Mouse (Mus musculus) midbrain, embryonic 11.5 days (tissue): Measurements from ENCODE around the gene Myb. TPM values are rescaled to one million over a fixed set of nuclear protein-coding genes. Genes with fewer than 3 reads are reported as not detected.
A peak's percentile ranks its signal among the peaks of the same experiment; 100 is the strongest.

ENCODE experiments used
- ATAC-seq: fragments of 200-750 bp; cut with Nextera tagmentation; 2 replicates; pipeline ENCODE4 v1.8.0; 2017; ENCODE audit warnings: moderate TSS enrichment, moderate library complexity; ENCODE audit not compliant: low FRiP score
- DNase-seq: peaks from one replicate; pipeline ENCODE4 v3.0.0; 2015; ENCODE audit warnings: low spot score; ENCODE audit errors: missing footprints
- H3K27ac ChIP-seq: fragments of 300-500 bp; sonication (generic); 2 replicates; pipeline ENCODE4 v1.5.1; 2014; ENCODE audit warnings: low read depth, low read length
- H3K27me3 ChIP-seq: fragments of 300-500 bp; sonication (generic); 2 replicates; pipeline ENCODE4 v1.6.1; 2014; ENCODE audit warnings: mild to moderate bottlenecking, low read length, moderate library complexity, mixed read lengths; ENCODE audit not compliant: control insufficient read depth, insufficient read depth
- H3K36me3 ChIP-seq: fragments of 300-500 bp; sonication (generic); 2 replicates; pipeline ENCODE4 v1.6.1; 2014; ENCODE audit warnings: mild to moderate bottlenecking, low read length, moderate library complexity, mixed read lengths; ENCODE audit not compliant: control insufficient read depth, insufficient read depth
- H3K4me1 ChIP-seq: fragments of 300-500 bp; sonication (generic); 2 replicates; pipeline ENCODE4 v1.6.1; 2014; ENCODE audit warnings: low read length; ENCODE audit not compliant: control insufficient read depth, insufficient read depth
- H3K4me2 ChIP-seq: fragments of 300-500 bp; sonication (generic); 2 replicates; pipeline ENCODE4 v1.6.1; 2014; ENCODE audit warnings: mild to moderate bottlenecking, moderate library complexity
- H3K4me3 ChIP-seq: fragments of 300-500 bp; sonication (generic); 2 replicates; pipeline ENCODE4 v1.5.1; 2014; ENCODE audit warnings: low read depth, low read length
- H3K9ac ChIP-seq: fragments of 300-500 bp; sonication (generic); 2 replicates; pipeline ENCODE4 v1.6.1; 2014; ENCODE audit warnings: low read length
- H3K9me3 ChIP-seq: fragments of 300-500 bp; sonication (generic); 2 replicates; pipeline ENCODE4 v1.6.1; 2016; ENCODE audit warnings: low read length; ENCODE audit not compliant: control insufficient read depth
- whole genome bisulfite sequencing: fragments of 180-500 bp; shearing (Covaris S2); extraction: QIAGEN DNeasy Blood & Tissue Kit; methylation state at CpG from one replicate; pipeline ENCODE4 v1.1.7; 2014; 5-methylcytosine and 5-hydroxymethylcytosine counted together
- polyA plus RNA-seq: library from polyadenylated mRNA; unstranded; fragments of >200 nt; fragmentation: Nextera tagmentation; extraction: Ambion mirVana; gene quantifications from 2 replicates; pipeline ENCODE4 v1.2.1, GENCODE M21; 2014

Gene Myb
- polyA plus RNA-seq, 1 experiment from 2014 or later, result 8.5 TPM

DNA sequence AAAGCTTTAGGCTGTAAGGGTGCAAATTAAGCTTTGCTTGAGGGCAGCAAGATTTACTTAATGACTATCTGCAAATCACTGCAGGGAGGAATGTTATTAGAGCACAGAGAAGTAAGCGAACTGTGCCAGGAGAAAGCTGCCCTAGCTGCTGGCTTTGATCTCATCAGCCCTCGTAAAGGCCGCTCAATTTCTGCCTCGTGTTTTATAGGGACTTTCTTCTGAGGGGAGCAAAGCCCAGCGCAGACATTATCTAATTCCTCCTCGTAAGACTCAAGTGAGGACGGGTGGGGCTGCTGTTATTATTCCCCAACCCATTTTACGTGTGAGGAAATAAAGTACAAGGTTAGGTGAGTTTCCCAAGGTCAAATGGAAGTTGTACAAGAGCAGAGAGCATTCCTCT, 34.8 kb upstream of the Myb start:
- DNase-seq (peak; percentile 35), ATAC-seq (no peak)
- Histone ChIP-seq H3K36me3 (no peaks in the 10 kb centered on the region), H3K4me1 (peaks cover 5% of the 10 kb centered on the region; the same call in 1 of the 2 replicates), H3K4me3 (no peak overlapping the region), H3K4me2 (no peak overlapping the region), H3K27me3 (no peaks in the 10 kb centered on the region), H3K27ac (no peak overlapping the region), H3K9ac (no peak overlapping the region), H3K9me3 (no peaks in the 10 kb centered on the region)
- WGBS, result 69% methylated on average over 8 of the region's 8 CpGs

DNA sequence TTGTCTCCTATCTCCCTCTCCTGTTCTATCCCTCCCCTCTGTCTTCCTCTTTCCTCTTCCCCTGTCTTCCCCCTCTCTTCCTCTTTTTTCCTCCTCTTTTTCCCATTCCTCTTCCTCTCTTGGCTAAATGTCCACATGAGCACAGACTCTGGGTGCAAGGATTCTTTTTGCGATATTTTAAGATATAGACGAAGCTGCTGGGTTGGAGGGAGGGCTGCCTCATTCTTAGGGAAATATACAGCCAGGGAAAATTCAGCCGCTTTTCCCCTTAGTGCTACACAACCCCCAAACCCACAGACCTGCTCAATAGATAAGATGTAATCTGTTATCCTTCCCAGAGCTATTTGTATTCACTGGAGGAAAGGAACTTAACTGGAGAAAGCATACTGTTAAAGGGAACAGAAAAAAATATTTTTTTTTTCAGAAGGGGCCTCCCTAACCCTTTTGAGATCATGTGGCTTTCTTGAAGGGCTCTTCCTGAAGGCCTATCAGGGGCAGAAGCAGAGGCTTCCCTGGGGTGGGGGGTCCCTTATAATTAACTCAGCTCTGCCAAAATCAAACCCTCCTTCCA, 33.2 kb upstream of the Myb start:
- Histone ChIP-seq H3K36me3 (no peaks in the 10 kb centered on the region), H3K4me1 (peaks cover 5% of the 10 kb centered on the region; the same call in 1 of the 2 replicates), H3K27me3 (no peaks in the 10 kb centered on the region), H3K4me2 (no peak overlapping the region), H3K9ac (no peak overlapping the region), H3K27ac (no peak overlapping the region), H3K9me3 (no peaks in the 10 kb centered on the region), H3K4me3 (no peak overlapping the region)
- DNase-seq (peak; percentile 75), ATAC-seq (no peak)
- WGBS, result 49% methylated on average over 3 of the region's 3 CpGs

DNA sequence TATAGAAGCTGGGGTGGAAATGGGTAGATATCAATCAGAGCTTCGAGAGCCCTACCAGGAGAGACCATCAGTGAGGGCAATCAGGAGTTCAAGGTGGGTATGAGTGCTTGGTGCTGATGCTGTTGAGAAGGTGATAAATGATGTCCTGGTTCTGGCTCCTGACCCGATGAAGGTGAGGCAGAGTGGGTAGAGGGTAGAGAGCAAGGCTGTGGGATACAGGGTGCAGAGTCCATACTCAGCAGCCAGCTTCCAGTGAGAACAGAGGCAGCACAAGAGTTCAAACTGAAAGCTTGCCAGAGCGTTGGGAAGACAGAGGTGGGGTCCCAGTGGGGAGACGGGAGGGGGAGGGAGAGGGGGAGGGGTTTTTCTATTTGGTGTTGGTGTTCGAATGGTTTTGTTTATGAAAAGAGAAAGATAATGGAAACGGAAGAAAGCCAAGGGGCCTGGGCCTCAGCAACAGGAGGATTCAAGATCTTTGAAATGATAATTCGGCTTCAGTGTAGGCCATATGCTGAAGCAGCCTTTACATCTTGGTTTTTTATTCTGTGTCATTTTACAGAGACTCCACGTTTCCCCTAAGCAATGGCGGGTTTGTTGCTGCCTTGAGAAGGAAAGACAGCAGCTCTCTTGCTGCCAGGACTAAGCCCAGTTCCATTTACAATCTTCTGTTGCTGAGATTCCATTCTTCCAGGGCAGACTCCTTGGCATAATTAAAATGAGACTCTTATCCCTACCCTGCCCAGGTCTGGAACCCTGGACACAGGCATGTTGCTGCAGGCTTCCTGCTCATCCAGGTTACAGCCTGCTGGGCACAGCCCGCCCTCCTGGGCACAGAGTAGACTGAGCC, 32.5 kb upstream of the Myb start:
- Histone ChIP-seq H3K9me3 (no peaks in the 10 kb centered on the region), H3K4me2 (no peak overlapping the region), H3K9ac (no peak overlapping the region), H3K27me3 (no peaks in the 10 kb centered on the region), H3K27ac (no peak overlapping the region), H3K4me3 (no peak overlapping the region), H3K36me3 (no peaks in the 10 kb centered on the region), H3K4me1 (peaks cover 5% of the 10 kb centered on the region; the same call in 1 of the 2 replicates)
- WGBS, result 33% methylated on average over 10 of the region's 10 CpGs
- ATAC-seq (no peak), DNase-seq (peak; percentile 83)

DNA sequence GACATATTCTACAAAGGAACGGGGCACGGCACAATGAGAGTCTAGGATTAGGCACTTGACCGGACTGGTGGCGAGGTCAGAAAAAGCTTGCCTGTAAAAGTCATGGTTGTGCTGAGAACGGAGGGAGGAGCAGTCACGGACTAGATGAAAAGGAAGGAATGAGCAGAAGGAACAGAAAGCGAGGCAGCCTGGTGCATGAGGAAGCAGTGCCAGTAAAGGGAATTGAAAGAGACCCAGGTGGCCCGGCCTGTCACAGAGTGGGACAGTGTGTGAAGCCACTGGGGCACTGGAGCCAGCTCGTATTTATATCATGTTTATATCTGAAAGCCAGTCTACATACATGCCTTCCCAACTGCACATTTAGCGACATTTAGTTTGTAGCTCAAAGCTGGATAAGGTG, 31.7 kb upstream of the Myb start:
- peaks cover 5% of the 10 kb centered on the region; the same call in 1 of the 2 replicates for H3K4me1 ChIP-seq
- ATAC-seq (no peak), DNase-seq (peak; percentile 33)
- no peak overlapping the region for H3K27ac ChIP-seq
- H3K36me3 ChIP-seq, result no peaks in the 10 kb centered on the region
- no peaks in the 10 kb centered on the region for H3K27me3 ChIP-seq
- no peak overlapping the region for H3K4me2 ChIP-seq
- H3K4me3 ChIP-seq, result no peak overlapping the region
- H3K9ac ChIP-seq, result no peak overlapping the region
- H3K9me3 ChIP-seq, result no peaks in the 10 kb centered on the region
- WGBS, result 78% methylated on average over 10 of the region's 10 CpGs

DNA sequence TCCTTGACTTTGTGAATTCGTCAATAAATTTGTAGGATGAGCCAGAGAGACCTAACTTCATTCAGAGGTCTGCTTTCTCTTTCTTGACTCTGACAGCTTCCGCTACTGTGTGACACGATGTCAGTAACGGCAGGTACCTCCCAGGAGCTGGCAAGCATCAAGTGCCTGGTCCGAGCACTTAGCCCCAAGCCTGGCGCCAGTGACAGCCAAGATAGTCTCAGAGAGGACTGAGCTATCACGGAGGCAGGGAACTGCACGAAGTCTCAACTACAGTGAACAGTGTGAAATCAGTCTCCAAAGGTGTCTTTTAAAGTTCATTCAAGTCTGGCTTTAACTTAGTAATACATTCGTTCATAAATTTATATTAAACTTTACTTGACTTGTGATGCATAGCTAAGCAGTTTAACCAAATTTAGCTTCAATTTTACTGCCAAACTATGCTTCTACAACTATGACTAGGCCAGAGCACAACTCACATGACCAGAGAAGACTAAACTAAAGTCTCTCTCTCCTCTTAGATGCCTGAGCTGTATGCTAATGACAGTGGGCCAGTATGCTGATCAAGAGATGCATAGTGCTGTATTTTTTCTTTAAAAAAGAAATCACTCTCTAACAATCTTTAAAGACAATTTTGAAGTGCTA, 29.1 kb upstream of the Myb start:
- WGBS, result 78% methylated on average over 9 of the region's 9 CpGs
- Histone ChIP-seq H3K27me3 (no peaks in the 10 kb centered on the region), H3K9me3 (no peaks in the 10 kb centered on the region), H3K36me3 (no peaks in the 10 kb centered on the region), H3K9ac (no peak overlapping the region), H3K4me3 (no peak overlapping the region), H3K27ac (no peak overlapping the region), H3K4me1 (peaks cover 5% of the 10 kb centered on the region; the same call in 1 of the 2 replicates), H3K4me2 (no peak overlapping the region)
- DNase-seq, result no peak
- ATAC-seq, result no peak

DNA sequence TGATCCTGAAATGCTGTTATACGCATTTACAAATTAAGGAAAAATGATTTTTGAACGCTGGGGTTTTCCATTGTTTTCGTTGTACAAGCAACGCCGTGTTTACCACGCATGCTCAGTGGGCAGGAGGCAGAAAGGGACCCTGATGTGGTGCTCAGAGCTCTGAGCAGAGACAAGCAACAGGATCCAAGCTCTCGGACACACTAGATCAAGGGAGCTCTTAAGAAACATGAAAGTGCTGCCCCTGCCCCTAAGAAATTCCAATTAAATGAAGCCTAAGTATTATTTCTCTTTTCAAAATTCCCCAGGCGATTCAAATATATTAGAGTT, 28.5 kb upstream of the Myb start:
- Histone ChIP-seq H3K27me3 (no peaks in the 10 kb centered on the region), H3K4me3 (0 out of 2 replicates have a peak overlapping the region, but pooled peaks have one; percentile 15), H3K36me3 (no peaks in the 10 kb centered on the region), H3K4me1 (peaks cover 5% of the 10 kb centered on the region; the same call in 1 of the 2 replicates), H3K27ac (no peak overlapping the region), H3K9me3 (no peaks in the 10 kb centered on the region), H3K9ac (peak overlapping the region; percentile 41; the same call in 1 of the 2 replicates), H3K4me2 (peak overlapping the region; percentile 44)
- no peak for ATAC-seq
- WGBS, result 23% methylated on average over 8 of the region's 8 CpGs
- no peak for DNase-seq

DNA sequence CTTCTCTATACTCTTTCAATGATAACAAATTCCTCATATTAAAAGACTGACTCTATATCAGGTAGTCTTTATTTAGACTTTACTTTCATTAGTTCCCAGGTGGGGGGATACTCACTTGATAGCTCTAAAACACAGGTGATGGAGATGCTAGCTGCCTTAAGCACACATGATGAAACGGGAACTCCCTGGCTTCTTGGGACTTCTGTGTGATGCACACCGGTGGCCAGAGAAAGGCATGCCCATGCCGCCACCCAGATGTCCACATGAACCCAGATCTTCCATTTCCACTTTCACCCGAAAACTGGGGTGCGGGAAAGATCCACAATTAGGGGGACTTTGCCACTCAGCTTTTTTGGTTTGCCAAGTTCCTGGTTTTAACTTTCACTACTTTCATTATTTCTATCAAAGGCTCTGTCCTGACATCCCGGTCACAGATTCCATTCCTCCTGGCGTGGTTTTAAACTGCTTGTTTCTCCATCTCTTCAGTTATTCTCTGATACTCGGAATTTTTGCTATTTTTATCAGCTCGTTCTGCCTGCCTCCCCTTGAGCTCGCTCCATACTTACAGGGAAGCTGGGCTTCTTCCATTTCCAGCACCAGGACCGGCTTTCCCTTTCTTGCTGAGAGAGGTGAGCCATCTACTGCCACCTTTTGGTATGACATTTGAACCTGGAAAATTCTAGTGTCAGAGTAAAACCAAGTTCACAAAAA, 27.9 kb upstream of the Myb start:
- Histone ChIP-seq H3K9me3 (no peaks in the 10 kb centered on the region), H3K9ac (peak overlapping the region; percentile 42; the same call in 1 of the 2 replicates), H3K4me1 (peaks cover 5% of the 10 kb centered on the region; the same call in 1 of the 2 replicates), H3K4me3 (0 out of 2 replicates have a peak overlapping the region, but pooled peaks have one; percentile 15), H3K27ac (no peak overlapping the region), H3K4me2 (peak overlapping the region; percentile 44), H3K36me3 (no peaks in the 10 kb centered on the region), H3K27me3 (no peaks in the 10 kb centered on the region)
- DNase-seq (peak; percentile 90), ATAC-seq (no peak)
- 30% methylated on average over 11 of the region's 11 CpGs for WGBS

DNA sequence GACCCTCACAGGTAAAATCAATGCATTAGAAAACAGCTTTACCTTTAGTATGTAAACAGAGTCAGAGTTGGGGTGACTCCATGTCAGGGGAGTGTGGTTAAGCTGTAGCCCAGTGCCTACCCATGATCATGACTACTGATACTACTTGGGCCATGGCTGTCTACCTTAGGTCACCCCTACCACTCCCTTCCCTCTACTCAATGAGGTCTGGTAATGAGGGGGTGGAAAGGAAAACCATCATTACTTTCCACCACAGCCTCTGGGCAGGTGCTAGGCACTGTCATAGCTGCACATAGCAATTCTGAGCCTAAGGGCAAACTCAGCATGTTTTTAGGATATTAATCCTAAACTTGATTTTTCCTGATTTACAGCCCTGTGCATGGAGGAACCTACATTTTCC, 27.1 kb upstream of the Myb start:
- Histone ChIP-seq H3K4me3 (no peak overlapping the region), H3K4me2 (no peak overlapping the region), H3K27me3 (no peaks in the 10 kb centered on the region), H3K4me1 (no peaks in the 10 kb centered on the region), H3K36me3 (no peaks in the 10 kb centered on the region), H3K9ac (no peak overlapping the region), H3K9me3 (no peaks in the 10 kb centered on the region), H3K27ac (no peak overlapping the region)
- ATAC-seq, result no peak
- DNase-seq, result no peak
